Mouse (Mus musculus) hindbrain, embryonic 10.5 days (tissue): ENCODE data around the gene Tcf7l2. TPM values are rescaled to one million over a fixed set of nuclear protein-coding genes. Genes with fewer than 3 reads are reported as not detected.

ENCODE experiments used
- DNase-seq: peaks from one replicate; pipeline ENCODE4 v3.0.0-alpha.2; 2017; ENCODE audit warnings: low spot score
- H3K27ac ChIP-seq: fragments of 300-500 bp; sonication (generic); 2 replicates; pipeline ENCODE4 v1.5.1; 2016; ENCODE audit warnings: mild to moderate bottlenecking, moderate library complexity
- H3K27me3 ChIP-seq: fragments of 300-500 bp; sonication (generic); 2 replicates; pipeline ENCODE4 v1.6.1; 2016; ENCODE audit warnings: mild to moderate bottlenecking; ENCODE audit not compliant: poor library complexity, insufficient read depth, severe bottlenecking
- H3K36me3 ChIP-seq: fragments of 300-500 bp; sonication (generic); 2 replicates; pipeline ENCODE4 v1.6.1; 2016; ENCODE audit warnings: mild to moderate bottlenecking, moderate library complexity
- H3K4me1 ChIP-seq: fragments of 300-500 bp; sonication (generic); replicated peaks from 2 replicates; pipeline ENCODE4 v1.6.1; 2016; ENCODE audit warnings: mild to moderate bottlenecking
- H3K4me3 ChIP-seq: fragments of 300-500 bp; sonication (generic); 2 replicates; pipeline ENCODE4 v1.5.1; 2016; ENCODE audit warnings: mild to moderate bottlenecking, moderate library complexity
- H3K9me3 ChIP-seq: fragments of 300-500 bp; sonication (generic); 2 replicates; pipeline ENCODE4 v1.6.1; 2016; ENCODE audit warnings: mild to moderate bottlenecking, moderate library complexity
- WGBS: fragments of 180-500 bp; shearing (Covaris S2); methylation state at CpG from one replicate; pipeline ENCODE4 v1.1.7; 2016; 5-methylcytosine and 5-hydroxymethylcytosine counted together
- polyA plus RNA-seq: library from polyadenylated mRNA; unstranded; fragments of >200 nt; fragmentation: Nextera tagmentation; extraction: Ambion mirVana; gene quantifications from 2 replicates; pipeline ENCODE4 v1.2.1, GENCODE M21; 2016

The Tcf7l2 gene
- polyA plus RNA-seq, 1 experiment from 2014 or later = 58.6 TPM

DNA sequence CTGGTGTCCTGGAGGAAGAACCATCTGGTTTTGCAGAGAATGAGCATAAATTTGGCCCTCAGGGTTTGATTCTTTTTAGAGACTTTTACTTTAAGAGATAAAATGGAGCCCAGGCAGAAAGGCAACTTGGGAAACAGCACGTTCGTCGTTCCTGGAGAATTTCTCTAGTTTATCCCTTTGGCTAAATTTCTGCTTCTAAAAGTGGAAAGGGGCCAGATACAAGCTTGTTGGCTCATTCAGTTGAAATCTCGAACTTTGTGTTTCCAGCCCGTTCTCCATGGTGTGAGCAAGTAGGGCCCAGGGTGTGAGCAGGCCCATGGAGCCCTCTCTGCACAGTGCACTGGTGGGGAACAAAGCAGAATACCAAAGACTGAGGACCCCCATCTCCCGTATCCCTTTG, 49.7 kb downstream of the Tcf7l2 start:
- no peak for DNase-seq
- Histone ChIP-seq H3K4me3 (no peak overlapping the region), H3K4me1 (peaks cover 55% of the 10 kb centered on the region), H3K27me3 (no peaks in the 10 kb centered on the region), H3K27ac (no peak overlapping the region), H3K36me3 (0 out of 2 replicates have a peak, but pooled peaks cover 10% of the 10 kb centered on the region), H3K9me3 (peaks cover 3% of the 10 kb centered on the region; the same call in 1 of the 2 replicates)
- WGBS = 90% methylated on average over 6 of the region's 6 CpGs

GRCm38 (mm10) chr19:55791886-55792285, 50.3 kb downstream of the Tcf7l2 start:
- 89% methylated on average over 6 of the region's 6 CpGs for WGBS

GRCm38 (mm10) chr19:55792571-55792970, 51.0 kb downstream of the Tcf7l2 start:
- H3K36me3 ChIP-seq = 0 out of 2 replicates have a peak, but pooled peaks cover 10% of the 10 kb centered on the region
- no peak for DNase-seq
- 83% methylated on average over 5 of the region's 5 CpGs for WGBS
- H3K9me3 ChIP-seq = no peaks in the 10 kb centered on the region
- peaks cover 50% of the 10 kb centered on the region for H3K4me1 ChIP-seq
- H3K4me3 ChIP-seq = no peak overlapping the region
- H3K27ac ChIP-seq = no peak overlapping the region
- no peaks in the 10 kb centered on the region for H3K27me3 ChIP-seq

More at GRCm38 (mm10) chr19:55791886-55792285, 50.3 kb downstream of the Tcf7l2 start:
- DNase-seq = no peak
- Histone ChIP-seq H3K9me3 (peaks cover 3% of the 10 kb centered on the region; the same call in 1 of the 2 replicates), H3K4me3 (no peak overlapping the region), H3K27me3 (no peaks in the 10 kb centered on the region), H3K27ac (no peak overlapping the region), H3K4me1 (peaks cover 55% of the 10 kb centered on the region), H3K36me3 (0 out of 2 replicates have a peak, but pooled peaks cover 10% of the 10 kb centered on the region)

- no peaks in the 10 kb centered on the region for H3K9me3 ChIP-seq
- 0 out of 2 replicates have a peak, but pooled peaks cover 10% of the 10 kb centered on the region for H3K36me3 ChIP-seq
- peaks cover 50% of the 10 kb centered on the region for H3K4me1 ChIP-seq
- H3K27me3 ChIP-seq = no peaks in the 10 kb centered on the region
- no peak overlapping the region for H3K27ac ChIP-seq
- 81% methylated on average over 4 of the region's 4 CpGs for WGBS
- H3K4me3 ChIP-seq = no peak overlapping the region
- DNase-seq = no peak
Observed at GRCm38 (mm10) chr19:55793029-55793428, 51.4 kb downstream of the Tcf7l2 start.

DNA sequence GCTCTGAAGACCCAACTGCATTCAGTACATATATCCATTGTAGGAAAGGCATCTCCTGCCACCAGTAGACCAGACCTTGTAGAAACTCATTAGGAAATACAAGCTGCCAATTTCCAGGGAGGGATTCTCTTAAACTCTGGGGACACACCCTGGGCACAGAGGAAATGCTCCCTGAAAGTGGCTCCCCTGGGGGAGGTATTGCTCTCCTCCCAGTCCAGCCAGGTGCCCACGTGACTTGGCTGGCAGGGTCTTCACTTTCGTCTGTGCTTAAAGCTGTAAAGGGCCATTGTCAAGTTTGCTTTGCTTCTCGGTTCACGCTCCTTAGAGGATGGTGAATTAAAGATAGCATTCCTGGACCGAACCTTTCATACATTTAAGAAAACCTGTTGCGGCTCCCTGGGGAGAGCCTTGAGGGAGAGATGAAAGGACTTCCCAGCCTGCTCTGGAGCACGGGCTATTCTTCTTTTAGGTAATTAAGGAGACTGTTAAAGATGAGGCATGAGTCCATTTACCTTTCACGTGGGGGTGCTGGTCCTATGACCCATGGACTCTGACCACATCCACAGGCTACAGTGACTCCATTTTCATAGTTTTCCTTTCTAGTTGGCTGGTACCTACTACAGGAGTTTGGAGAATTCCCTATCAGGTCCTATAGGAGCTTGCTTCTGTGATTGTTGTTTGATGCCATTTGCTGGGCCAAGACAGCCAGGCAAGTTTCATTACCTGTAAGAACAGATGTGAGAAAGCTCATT, 52.8 kb downstream of the Tcf7l2 start:
- Histone ChIP-seq H3K4me1 (peaks cover 39% of the 10 kb centered on the region), H3K4me3 (no peak overlapping the region)
- 66% methylated on average over 8 of the region's 8 CpGs for WGBS

DNA sequence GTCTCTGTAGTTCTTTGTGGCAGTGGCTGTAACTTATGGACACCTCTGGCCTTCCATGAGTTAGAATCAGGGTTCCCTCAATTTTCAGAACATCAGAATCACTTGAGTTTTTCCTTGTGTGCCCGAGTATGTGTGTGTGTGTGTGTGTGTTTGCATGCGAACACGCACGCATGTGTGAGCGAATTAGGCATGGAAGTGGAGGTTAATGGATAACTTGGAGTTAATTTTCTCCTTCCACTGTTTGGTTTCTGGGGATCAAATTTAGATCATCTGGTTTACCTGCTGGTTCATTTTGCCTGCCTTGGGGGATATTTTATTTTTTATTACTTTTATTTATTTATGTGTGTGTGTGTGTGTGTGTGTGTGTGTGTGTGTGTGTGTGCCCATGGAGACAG, 53.3 kb downstream of the Tcf7l2 start:
- no peaks in the 10 kb centered on the region for H3K9me3 ChIP-seq
- WGBS = 95% methylated on average over 5 of the region's 5 CpGs
- peaks cover 33% of the 10 kb centered on the region for H3K4me1 ChIP-seq
- DNase-seq = no peak
- H3K27ac ChIP-seq = no peak overlapping the region
- H3K4me3 ChIP-seq = no peak overlapping the region
- H3K27me3 ChIP-seq = no peaks in the 10 kb centered on the region
- 0 out of 2 replicates have a peak, but pooled peaks cover 10% of the 10 kb centered on the region for H3K36me3 ChIP-seq

More for the DNA sequence above, 52.8 kb downstream of the Tcf7l2 start:
- no peaks in the 10 kb centered on the region for H3K9me3 ChIP-seq
- DNase-seq = no peak
- H3K27ac ChIP-seq = no peak overlapping the region
- no peaks in the 10 kb centered on the region for H3K27me3 ChIP-seq
- 0 out of 2 replicates have a peak, but pooled peaks cover 10% of the 10 kb centered on the region for H3K36me3 ChIP-seq

- Histone ChIP-seq H3K36me3 (0 out of 2 replicates have a peak, but pooled peaks cover 10% of the 10 kb centered on the region), H3K9me3 (no peaks in the 10 kb centered on the region), H3K27ac (no peak overlapping the region), H3K4me3 (no peak overlapping the region), H3K27me3 (no peaks in the 10 kb centered on the region), H3K4me1 (peaks cover 29% of the 10 kb centered on the region)
- 95% methylated on average over 7 of the region's 7 CpGs for WGBS
- DNase-seq = no peak
Observed at GRCm38 (mm10) chr19:55795349-55795748, 53.7 kb downstream of the Tcf7l2 start.

DNA sequence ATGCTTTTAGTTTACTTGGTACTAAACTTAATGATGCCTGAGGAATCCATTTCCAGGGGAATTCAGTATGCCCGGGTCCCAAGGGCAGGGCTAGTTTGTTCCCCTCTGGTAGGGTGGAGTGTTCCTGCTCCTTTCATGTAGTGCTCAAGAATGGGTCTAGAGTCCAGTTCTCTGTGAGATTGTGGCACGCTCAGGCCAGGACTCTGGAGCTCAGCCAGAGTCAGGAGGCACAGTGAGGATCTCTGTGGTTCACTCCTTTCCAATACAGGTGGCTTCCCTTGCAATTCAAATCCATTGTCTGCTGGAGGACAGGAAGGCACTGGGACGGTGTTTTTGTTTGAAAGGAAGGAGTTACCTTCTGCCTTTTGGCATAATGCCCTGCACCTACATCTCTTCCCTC, 56.2 kb downstream of the Tcf7l2 start:
- Histone ChIP-seq H3K36me3 (0 out of 2 replicates have a peak, but pooled peaks cover 4% of the 10 kb centered on the region), H3K27me3 (peaks cover 5% of the 10 kb centered on the region; the same call in 1 of the 2 replicates), H3K9me3 (no peaks in the 10 kb centered on the region), H3K4me1 (peaks cover 10% of the 10 kb centered on the region; the same call in 1 of the 2 replicates), H3K4me3 (no peak overlapping the region), H3K27ac (no peak overlapping the region)
- no peak for DNase-seq
- WGBS = 90% methylated on average over 3 of the region's 3 CpGs

- DNase-seq = no peak
- Histone ChIP-seq H3K9me3 (no peaks in the 10 kb centered on the region), H3K4me1 (0 out of 2 replicates have a peak, but pooled peaks cover 13% of the 10 kb centered on the region), H3K36me3 (0 out of 2 replicates have a peak, but pooled peaks cover 2% of the 10 kb centered on the region), H3K27ac (no peak overlapping the region), H3K4me3 (no peak overlapping the region), H3K27me3 (peaks cover 5% of the 10 kb centered on the region; the same call in 1 of the 2 replicates)
Observed at GRCm38 (mm10) chr19:55799411-55799810, 57.8 kb downstream of the Tcf7l2 start.

DNA sequence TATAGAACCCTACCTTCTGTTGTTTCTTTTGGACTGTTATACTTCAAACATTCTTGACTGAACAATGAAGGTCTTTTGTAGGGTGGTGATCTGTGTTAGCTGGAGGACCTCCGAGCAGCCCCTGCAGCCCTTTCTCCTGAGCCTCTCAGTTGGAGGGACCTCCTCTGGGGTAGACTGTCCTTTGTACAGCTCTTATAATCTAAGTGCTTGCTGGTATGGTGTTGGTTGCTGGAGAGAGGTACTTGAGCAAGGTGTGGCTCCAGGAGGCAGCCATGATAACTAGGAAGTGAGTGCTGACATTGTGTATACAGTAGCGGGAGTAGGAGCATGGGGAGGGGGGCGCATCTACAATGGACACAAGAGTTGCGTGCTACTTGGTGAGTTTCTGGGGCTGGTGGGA, 58.4 kb downstream of the Tcf7l2 start:
- H3K4me3 ChIP-seq = no peak overlapping the region

DNA sequence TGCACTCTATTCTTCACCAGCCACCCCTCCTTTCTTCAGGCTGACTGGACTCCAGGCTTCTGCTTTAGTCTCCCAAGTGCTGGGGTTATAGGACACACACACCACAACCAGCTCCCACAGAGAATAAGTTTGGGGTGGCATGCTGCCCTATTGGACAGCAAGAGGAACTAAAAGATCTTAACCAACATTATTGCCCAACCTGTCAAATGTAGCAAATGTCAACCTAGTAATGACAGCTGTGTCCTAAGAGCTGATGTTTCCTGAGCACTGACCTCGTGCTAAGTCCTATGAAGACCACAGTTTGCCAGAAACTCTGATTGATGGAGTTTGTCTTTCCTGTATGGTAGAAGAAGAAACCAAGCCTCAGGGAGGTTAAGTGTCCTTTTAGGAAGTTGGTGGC, 61.5 kb downstream of the Tcf7l2 start:
- Histone ChIP-seq H3K4me1 (peaks cover 28% of the 10 kb centered on the region), H3K36me3 (no peaks in the 10 kb centered on the region), H3K27ac (no peak overlapping the region), H3K4me3 (no peak overlapping the region), H3K27me3 (peaks cover 5% of the 10 kb centered on the region; the same call in 1 of the 2 replicates), H3K9me3 (no peaks in the 10 kb centered on the region)
- 78% methylated on average over 1 of the region's 1 CpGs for WGBS
- no peak for DNase-seq

More for the DNA sequence above, 58.4 kb downstream of the Tcf7l2 start:
- H3K4me1 ChIP-seq = 0 out of 2 replicates have a peak, but pooled peaks cover 13% of the 10 kb centered on the region
- H3K27ac ChIP-seq = no peak overlapping the region
- peaks cover 5% of the 10 kb centered on the region; the same call in 1 of the 2 replicates for H3K27me3 ChIP-seq
- DNase-seq = no peak
- WGBS = 93% methylated on average over 4 of the region's 4 CpGs
- 0 out of 2 replicates have a peak, but pooled peaks cover 2% of the 10 kb centered on the region for H3K36me3 ChIP-seq
- H3K9me3 ChIP-seq = no peaks in the 10 kb centered on the region

DNA sequence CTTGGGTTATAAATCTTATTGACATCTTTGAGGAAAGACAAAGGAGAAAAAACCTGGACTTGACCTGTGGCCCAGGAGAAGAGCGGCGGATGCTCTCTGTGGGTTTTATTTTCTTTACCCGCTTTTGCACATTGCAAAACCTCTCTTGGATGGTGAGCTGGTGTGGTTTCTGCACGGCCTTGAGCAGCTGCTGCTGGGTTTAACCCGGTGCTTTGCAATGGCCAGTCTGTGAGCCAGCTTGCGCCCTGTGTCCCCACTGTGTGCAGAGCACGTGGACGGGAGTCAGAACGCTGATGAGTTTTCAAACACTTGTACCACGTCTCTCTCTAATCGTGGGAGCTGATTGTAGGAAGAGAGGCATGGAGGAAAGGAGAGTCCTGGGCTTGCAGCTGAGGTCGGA, 62.2 kb downstream of the Tcf7l2 start:
- no peak for DNase-seq
- H3K27me3 ChIP-seq = peaks cover 5% of the 10 kb centered on the region; the same call in 1 of the 2 replicates
- H3K4me3 ChIP-seq = no peak overlapping the region
- H3K9me3 ChIP-seq = no peaks in the 10 kb centered on the region
- 90% methylated on average over 12 of the region's 12 CpGs for WGBS
- H3K27ac ChIP-seq = no peak overlapping the region
- H3K4me1 ChIP-seq = peaks cover 32% of the 10 kb centered on the region
- no peaks in the 10 kb centered on the region for H3K36me3 ChIP-seq

DNA sequence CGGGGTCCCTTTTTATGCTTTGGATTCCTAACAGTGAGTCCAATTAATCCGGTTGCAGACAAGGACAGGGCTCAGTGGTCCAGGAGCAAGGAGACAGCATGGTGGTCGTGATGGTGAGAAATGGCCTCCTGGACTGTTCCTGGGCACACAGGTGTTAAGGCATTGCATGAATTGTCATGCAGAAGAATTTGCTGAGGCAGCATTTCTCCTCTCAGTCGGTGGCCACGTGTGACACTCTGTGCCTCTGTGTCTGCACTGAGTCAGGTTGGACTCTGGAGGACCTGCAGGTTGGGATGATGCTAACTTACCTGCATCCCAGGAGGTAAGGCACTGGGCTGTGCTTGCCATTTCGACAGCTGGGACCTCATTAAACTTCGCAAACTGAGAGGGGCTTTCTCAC, 63.2 kb downstream of the Tcf7l2 start:
- no peaks in the 10 kb centered on the region for H3K9me3 ChIP-seq
- DNase-seq = no peak
- WGBS = 82% methylated on average over 7 of the region's 7 CpGs
- peaks cover 5% of the 10 kb centered on the region; the same call in 1 of the 2 replicates for H3K27me3 ChIP-seq
- H3K27ac ChIP-seq = no peak overlapping the region
- peaks cover 32% of the 10 kb centered on the region for H3K4me1 ChIP-seq
- H3K36me3 ChIP-seq = peaks cover 5% of the 10 kb centered on the region; the same call in 1 of the 2 replicates
- no peak overlapping the region for H3K4me3 ChIP-seq
